ENCODE assay signal across 11 mouse cellular contexts in the genomic region with DNA sequence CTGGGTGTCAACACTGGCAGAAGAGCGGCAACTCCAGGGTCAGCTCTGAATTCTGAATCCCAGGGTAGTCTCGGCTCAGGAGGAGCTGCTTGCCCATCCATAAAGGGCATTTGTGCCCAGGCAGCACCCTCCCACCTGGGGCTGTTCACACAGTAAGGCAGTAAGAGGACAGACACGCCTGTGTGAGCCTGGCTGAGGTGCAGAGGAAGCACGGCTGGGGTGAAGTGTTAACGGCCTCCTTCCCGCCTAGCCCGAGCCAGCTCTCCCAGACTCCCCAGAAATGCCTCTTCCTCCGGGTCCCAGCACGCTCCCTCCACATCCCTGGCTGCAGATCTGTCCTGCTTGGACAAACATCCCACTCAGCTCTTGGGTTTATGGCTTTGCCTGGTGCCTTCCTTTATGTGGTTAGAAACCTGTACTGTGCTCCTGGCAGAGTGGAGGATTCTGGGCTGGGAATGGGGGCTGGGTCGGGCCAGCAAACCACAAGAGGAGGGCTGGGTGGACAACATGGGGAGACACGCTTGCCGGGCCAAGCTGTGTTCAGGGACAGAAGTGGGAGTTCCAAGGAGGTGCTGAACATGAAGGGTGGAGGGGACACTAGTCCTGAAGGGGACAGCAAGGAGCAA. TPM values are rescaled to one million over a fixed set of nuclear protein-coding genes. Genes with fewer than 3 reads are reported as not detected.
DNase-seq lines count a peak whose midpoint lies in the region; ATAC-seq and TF ChIP-seq lines count a peak whose summit lies in the region.
"Had no signal": no experiment of that assay in that cellular context is flagged by ENCODE, and none has a peak within 500 bp of the region (broad histone marks: within the 10 kb centered on the region; RNA-seq: fewer than 3 reads in every experiment).

No protein-coding gene starts in this region.

- no peak overlapping the region for H3K9ac ChIP-seq in stomach, embryonic 15.5 days
- H3K9ac ChIP-seq in stomach, postnatal 0 days (ENCODE audit: low read length) = no peak overlapping the region
- H3K9ac ChIP-seq: neural tube, embryonic 15.5 days had no signal

- WGBS in stomach, embryonic 15.5 days = 49% methylated on average over 12 of the region's 12 CpGs
- 50% methylated on average over 12 of the region's 12 CpGs for WGBS in stomach, postnatal 0 days

- no peaks in the 10 kb centered on the region for H3K27me3 ChIP-seq in stomach, embryonic 15.5 days (replicated peaks)
- H3K27me3 ChIP-seq in stomach, postnatal 0 days (ENCODE audit: control insufficient read depth, insufficient read depth, low read length) = no peaks in the 10 kb centered on the region
- H3K27me3 ChIP-seq: neural tube, embryonic 15.5 days had no signal

- TF ChIP-seq EP300 in stomach, postnatal 0 days (optimal IDR thresholded peaks at IDR 0.05) = no peak

- no peak overlapping the region for H3K4me2 ChIP-seq in stomach, embryonic 15.5 days
- no peak overlapping the region for H3K4me2 ChIP-seq in stomach, postnatal 0 days (replicated peaks; ENCODE audit: low read depth)
- H3K4me2 ChIP-seq: neural tube, embryonic 15.5 days had no signal

- 0 out of 2 replicates have a peak overlapping the region, but pooled peaks have one; percentile 4 for H3K27ac ChIP-seq in stomach, embryonic 15.5 days
- H3K27ac ChIP-seq in stomach, postnatal 0 days (replicated peaks) = no peak overlapping the region
- H3K27ac ChIP-seq: neural tube, embryonic 15.5 days had no signal

- intact Hi-C loops in gastrocnemius, postnatal 36 days (cut with DNase I) = no loop called here

- no peaks in the 10 kb centered on the region for H3K36me3 ChIP-seq in stomach, embryonic 15.5 days
- H3K36me3 ChIP-seq in stomach, postnatal 0 days (ENCODE audit: control insufficient read depth, insufficient read depth, low read length) = no peaks in the 10 kb centered on the region
- H3K36me3 ChIP-seq: neural tube, embryonic 15.5 days had no signal

- no peak for TF ChIP-seq CTCF in stomach, postnatal 0 days (IDR thresholded peaks at IDR 0.05; ENCODE audit: low read depth)

- H3K4me3 ChIP-seq in stomach, embryonic 15.5 days (replicated peaks) = no peak overlapping the region
- no peak overlapping the region for H3K4me3 ChIP-seq in stomach, postnatal 0 days (ENCODE audit: low read depth, low read length)
- H3K4me3 ChIP-seq: neural tube, embryonic 15.5 days had no signal

- ATAC-seq in stomach, embryonic 15.5 days (ENCODE audit: insufficient read depth, low FRiP score, low read depth) = no peak
- ATAC-seq in stomach, postnatal 0 days (ENCODE audit: low FRiP score, low TSS enrichment) = no peak
- ATAC-seq: forebrain, embryonic 16.5 days had no signal

- peaks cover 63% of the 10 kb centered on the region for H3K4me1 ChIP-seq in stomach, embryonic 15.5 days
- H3K4me1 ChIP-seq in stomach, postnatal 0 days (replicated peaks; ENCODE audit: control insufficient read depth, insufficient read depth) = peaks cover 17% of the 10 kb centered on the region

- DNase-seq in gastrocnemius, postnatal 25 days = peak; percentile 20
- no peak for DNase-seq in gastrocnemius, postnatal 36 days
- DNase-seq in stomach, postnatal 0 days (ENCODE audit: low spot score) = no peak
- peak; percentile 60 to 88 for DNase-seq in kidney, postnatal 25 days
- DNase-seq in spleen, postnatal 10 days (ENCODE audit: low spot score in 2 of 2) = peak; percentile 46 to 50
- DNase-seq in urinary bladder, postnatal 14 days (ENCODE audit: low spot score) = no peak
- no peak for DNase-seq in layer of hippocampus, adult 11-12 months (ENCODE audit: low spot score)
- DNase-seq: layer of hippocampus, postnatal 36 days had no signal

- no peaks in the 10 kb centered on the region for H3K9me3 ChIP-seq in stomach, embryonic 15.5 days
- H3K9me3 ChIP-seq in stomach, postnatal 0 days (ENCODE audit: control insufficient read depth, low read length) = no peaks in the 10 kb centered on the region
- H3K9me3 ChIP-seq: neural tube, embryonic 15.5 days had no signal

RNA-seq across cellular contexts. Expression of a gene that starts 44.4 kb away (rescaled TPM):
- 10 to 100 TPM; 10.1 to 14.9 TPM for total RNA-seq in gastrocnemius, postnatal 25 days (2021)
- 10 to 100 TPM; 11.6 to 12.3 TPM for total RNA-seq in gastrocnemius, postnatal 36 days (2021)
- polyA plus RNA-seq in stomach, embryonic 15.5 days (2015; fragmentation: Nextera tagmentation; extraction: Ambion mirVana) = 24.6 and 25.7 TPM in 2 replicates
- polyA plus RNA-seq in stomach, postnatal 0 days (2015; fragmentation: Nextera tagmentation; extraction: Ambion mirVana) = 17.5 and 18.3 TPM in 2 replicates

Comparison
In these comparisons a context has a peak if more than half of its experiments do, and no peak if none do; other contexts are left out.
1. DNase-seq: peak in gastrocnemius, postnatal 25 days (single experiment), kidney, postnatal 25 days (2 of 2) and spleen, postnatal 10 days (2 of 2); none in gastrocnemius, postnatal 36 days (0 of 2), stomach, postnatal 0 days (single experiment), urinary bladder, postnatal 14 days (single experiment) and layer of hippocampus, adult 11-12 months (single experiment).